Mouse (Mus musculus): ENCODE measurements around the gene Ttc28. TPM values are rescaled to one million over a fixed set of nuclear protein-coding genes. Genes with fewer than 3 reads are reported as not detected.
"Not testable (repeated sequence)": the region's sequence is repeated elsewhere in the genome, so short reads cannot be mapped to it uniquely, and the experiment has no call there.

The Ttc28 gene
- polyA plus RNA-seq, 1 experiment from 2014 or later: 5.7 TPM

GRCm38 (mm10) chr5:111247571-111248265 lies 368.1 kb downstream of the Ttc28 start:
- no peaks in the 10 kb centered on the region for H3K27me3 ChIP-seq (replicated peaks; ENCODE audit: control insufficient read depth, insufficient read depth, low read length)
- H3K9ac ChIP-seq (ENCODE audit: low read depth, low read length): no peak overlapping the region
- ATAC-seq (replicated peaks; ENCODE audit: low FRiP score) (no peak), DNase-seq (ENCODE audit: low spot score) (no peak)
- 70% methylated on average over 10 of the region's 10 CpGs for WGBS
- no peak overlapping the region for H3K4me3 ChIP-seq (ENCODE audit: low read depth, low read length)
- no peaks in the 10 kb centered on the region for H3K36me3 ChIP-seq (ENCODE audit: control insufficient read depth, insufficient read depth, low read length)
- no peak overlapping the region for H3K27ac ChIP-seq (ENCODE audit: low read depth, low read length)
- H3K4me2 ChIP-seq: no peak overlapping the region
- H3K4me1 ChIP-seq (replicated peaks; ENCODE audit: control insufficient read depth, insufficient read depth, low read length): peaks cover 9% of the 10 kb centered on the region
- H3K9me3 ChIP-seq (ENCODE audit: control insufficient read depth, low read length): no peaks in the 10 kb centered on the region

GRCm38 (mm10) chr5:111252147-111252546 lies 372.5 kb downstream of the Ttc28 start:
- H3K9me3 ChIP-seq (ENCODE audit: control insufficient read depth, low read length): no peaks in the 10 kb centered on the region
- no peak overlapping the region for H3K9ac ChIP-seq (ENCODE audit: low read depth, low read length)
- DNase-seq (ENCODE audit: low spot score) (no peak), ATAC-seq (replicated peaks; ENCODE audit: low FRiP score) (no peak)
- no peaks in the 10 kb centered on the region for H3K4me1 ChIP-seq (replicated peaks; ENCODE audit: control insufficient read depth, insufficient read depth, low read length)
- H3K27ac ChIP-seq (ENCODE audit: low read depth, low read length): no peak overlapping the region
- 79% methylated on average over 3 of the region's 3 CpGs for WGBS
- no peak overlapping the region for H3K4me2 ChIP-seq
- no peaks in the 10 kb centered on the region for H3K27me3 ChIP-seq (replicated peaks; ENCODE audit: control insufficient read depth, insufficient read depth, low read length)
- H3K36me3 ChIP-seq (ENCODE audit: control insufficient read depth, insufficient read depth, low read length): no peaks in the 10 kb centered on the region
- no peak overlapping the region for H3K4me3 ChIP-seq (ENCODE audit: low read depth, low read length)

GRCm38 (mm10) chr5:111254362-111254761 lies 374.8 kb downstream of the Ttc28 start:
- 60% methylated on average over 9 of the region's 9 CpGs for WGBS

GRCm38 (mm10) chr5:111254781-111255180 lies 375.2 kb downstream of the Ttc28 start:
- Histone ChIP-seq H3K9me3 (ENCODE audit: control insufficient read depth, low read length) (no peaks in the 10 kb centered on the region), H3K36me3 (ENCODE audit: control insufficient read depth, insufficient read depth, low read length) (no peaks in the 10 kb centered on the region), H3K9ac (ENCODE audit: low read depth, low read length) (no peak overlapping the region), H3K4me3 (ENCODE audit: low read depth, low read length) (no peak overlapping the region), H3K27me3 (replicated peaks; ENCODE audit: control insufficient read depth, insufficient read depth, low read length) (no peaks in the 10 kb centered on the region), H3K4me1 (replicated peaks; ENCODE audit: control insufficient read depth, insufficient read depth, low read length) (no peaks in the 10 kb centered on the region), H3K27ac (ENCODE audit: low read depth, low read length) (no peak overlapping the region), H3K4me2 (no peak overlapping the region)
- ATAC-seq (replicated peaks; ENCODE audit: low FRiP score): no peak
- 75% methylated on average over 11 of the region's 11 CpGs for WGBS
- no peak for DNase-seq (ENCODE audit: low spot score)

More at GRCm38 (mm10) chr5:111254362-111254761, 374.8 kb downstream of the Ttc28 start:
- Histone ChIP-seq H3K27me3 (replicated peaks; ENCODE audit: control insufficient read depth, insufficient read depth, low read length) (no peaks in the 10 kb centered on the region), H3K4me1 (replicated peaks; ENCODE audit: control insufficient read depth, insufficient read depth, low read length) (no peaks in the 10 kb centered on the region), H3K4me3 (ENCODE audit: low read depth, low read length) (no peak overlapping the region), H3K9ac (ENCODE audit: low read depth, low read length) (no peak overlapping the region), H3K36me3 (ENCODE audit: control insufficient read depth, insufficient read depth, low read length) (no peaks in the 10 kb centered on the region), H3K27ac (ENCODE audit: low read depth, low read length) (no peak overlapping the region), H3K4me2 (no peak overlapping the region), H3K9me3 (ENCODE audit: control insufficient read depth, low read length) (no peaks in the 10 kb centered on the region)
- no peak for DNase-seq (ENCODE audit: low spot score)
- no peak for ATAC-seq (replicated peaks; ENCODE audit: low FRiP score)

- WGBS: 68% methylated on average over 7 of the region's 7 CpGs
- no peak overlapping the region for H3K4me2 ChIP-seq
- H3K4me1 ChIP-seq (replicated peaks; ENCODE audit: control insufficient read depth, insufficient read depth, low read length): no peaks in the 10 kb centered on the region
- no peaks in the 10 kb centered on the region for H3K9me3 ChIP-seq (ENCODE audit: control insufficient read depth, low read length)
- H3K27me3 ChIP-seq (replicated peaks; ENCODE audit: control insufficient read depth, insufficient read depth, low read length): no peaks in the 10 kb centered on the region
- H3K36me3 ChIP-seq (ENCODE audit: control insufficient read depth, insufficient read depth, low read length): no peaks in the 10 kb centered on the region
- DNase-seq (ENCODE audit: low spot score) (no peak), ATAC-seq (replicated peaks; ENCODE audit: low FRiP score) (no peak)
- H3K27ac ChIP-seq (ENCODE audit: low read depth, low read length): no peak overlapping the region
- no peak overlapping the region for H3K4me3 ChIP-seq (ENCODE audit: low read depth, low read length)
- no peak overlapping the region for H3K9ac ChIP-seq (ENCODE audit: low read depth, low read length)
Observed at GRCm38 (mm10) chr5:111256181-111256580, 376.6 kb downstream of the Ttc28 start.

- no peak for ATAC-seq (replicated peaks; ENCODE audit: low FRiP score)
Observed at GRCm38 (mm10) chr5:111257127-111257526, 377.5 kb downstream of the Ttc28 start.

GRCm38 (mm10) chr5:111261162-111261561 lies 381.6 kb downstream of the Ttc28 start:
- not testable (repeated sequence) for H3K9me3 ChIP-seq (ENCODE audit: control insufficient read depth, low read length); H3K36me3 ChIP-seq (ENCODE audit: control insufficient read depth, insufficient read depth, low read length); H3K4me2 ChIP-seq; H3K27me3 ChIP-seq (replicated peaks; ENCODE audit: control insufficient read depth, insufficient read depth, low read length); H3K9ac ChIP-seq (ENCODE audit: low read depth, low read length); DNase-seq (ENCODE audit: low spot score); H3K4me3 ChIP-seq (ENCODE audit: low read depth, low read length); H3K27ac ChIP-seq (ENCODE audit: low read depth, low read length); ATAC-seq (replicated peaks; ENCODE audit: low FRiP score)
- peaks cover 22% of the 10 kb centered on the region for H3K4me1 ChIP-seq (replicated peaks; ENCODE audit: control insufficient read depth, insufficient read depth, low read length)
- 52% methylated on average over 1 of the region's 1 CpGs for WGBS

More at GRCm38 (mm10) chr5:111257127-111257526, 377.5 kb downstream of the Ttc28 start:
- 6% methylated on average over 2 of the region's 2 CpGs for WGBS
- H3K4me2 ChIP-seq: no peak overlapping the region
- H3K9me3 ChIP-seq (ENCODE audit: control insufficient read depth, low read length): no peaks in the 10 kb centered on the region
- no peak overlapping the region for H3K9ac ChIP-seq (ENCODE audit: low read depth, low read length)
- no peak overlapping the region for H3K4me3 ChIP-seq (ENCODE audit: low read depth, low read length)
- peaks cover 7% of the 10 kb centered on the region for H3K4me1 ChIP-seq (replicated peaks; ENCODE audit: control insufficient read depth, insufficient read depth, low read length)
- no peaks in the 10 kb centered on the region for H3K36me3 ChIP-seq (ENCODE audit: control insufficient read depth, insufficient read depth, low read length)
- no peaks in the 10 kb centered on the region for H3K27me3 ChIP-seq (replicated peaks; ENCODE audit: control insufficient read depth, insufficient read depth, low read length)
- no peak for DNase-seq (ENCODE audit: low spot score)
- H3K27ac ChIP-seq (ENCODE audit: low read depth, low read length): no peak overlapping the region

- Histone ChIP-seq H3K4me3 (ENCODE audit: low read depth, low read length) (no peak overlapping the region), H3K9me3 (ENCODE audit: control insufficient read depth, low read length) (no peaks in the 10 kb centered on the region), H3K27me3 (replicated peaks; ENCODE audit: control insufficient read depth, insufficient read depth, low read length) (no peaks in the 10 kb centered on the region), H3K36me3 (ENCODE audit: control insufficient read depth, insufficient read depth, low read length) (peaks cover 6% of the 10 kb centered on the region), H3K9ac (ENCODE audit: low read depth, low read length) (no peak overlapping the region), H3K4me1 (replicated peaks; ENCODE audit: control insufficient read depth, insufficient read depth, low read length) (peaks cover 22% of the 10 kb centered on the region), H3K4me2 (no peak overlapping the region), H3K27ac (ENCODE audit: low read depth, low read length) (peak overlapping the region; percentile 57; the same call in 1 of the 2 replicates)
- WGBS: 63% methylated on average over 13 of the region's 13 CpGs
- DNase-seq (ENCODE audit: low spot score) (no peak), ATAC-seq (replicated peaks; ENCODE audit: low FRiP score) (0 out of 2 replicates have a peak, but pooled peaks have one; percentile 33)
Observed at GRCm38 (mm10) chr5:111261733-111262573, 382.4 kb downstream of the Ttc28 start.

All from liver, embryonic 11.5 days (tissue).